Mouse (Mus musculus) heart, postnatal 0 days (tissue): ENCODE data around the gene Eef1akmt3. TPM values are rescaled to one million over a fixed set of nuclear protein-coding genes. Genes with fewer than 3 reads are reported as not detected.

ENCODE experiments used
- ATAC-seq: fragments of 200-750 bp; cut with Nextera tagmentation; 2 replicates; pipeline ENCODE4 v1.8.0; 2017; ENCODE audit warnings: low read depth, moderate number of reproducible peaks, moderate library complexity; ENCODE audit not compliant: insufficient read depth
- DNase-seq: peaks from one replicate; pipeline ENCODE4 v3.0.0-alpha.2; 2016; ENCODE audit warnings: low spot score
- H3K27ac ChIP-seq: fragments of 300-500 bp; sonication (generic); 2 replicates; pipeline ENCODE4 v1.5.1; 2014; ENCODE audit warnings: low read depth, mild to moderate bottlenecking
- H3K27me3 ChIP-seq: fragments of 300-500 bp; sonication (generic); 2 replicates; pipeline ENCODE4 v1.6.1; 2014; ENCODE audit warnings: low read length, mixed read lengths; ENCODE audit not compliant: control insufficient read depth, insufficient read depth
- H3K36me3 ChIP-seq: fragments of 300-500 bp; sonication (generic); replicated peaks from 2 replicates; pipeline ENCODE4 v1.6.1; 2014; ENCODE audit warnings: low read length, mixed read lengths; ENCODE audit not compliant: control insufficient read depth, insufficient read depth
- H3K4me1 ChIP-seq: fragments of 300-500 bp; sonication (generic); 2 replicates; pipeline ENCODE4 v1.6.1; 2014; ENCODE audit warnings: antibody characterized with exemption; ENCODE audit not compliant: control insufficient read depth, insufficient read depth
- H3K4me2 ChIP-seq: fragments of 300-500 bp; sonication (generic); 2 replicates; pipeline ENCODE4 v1.6.1; 2014; ENCODE audit warnings: low read depth, mild to moderate bottlenecking, low read length, moderate library complexity
- H3K4me3 ChIP-seq: fragments of 300-500 bp; sonication (generic); 2 replicates; pipeline ENCODE4 v1.5.1; 2014; ENCODE audit warnings: low read depth, low read length
- H3K9ac ChIP-seq: fragments of 300-500 bp; sonication (generic); replicated peaks from 2 replicates; pipeline ENCODE4 v1.6.1; 2014; ENCODE audit warnings: low read depth, low read length, mixed read lengths
- H3K9me3 ChIP-seq: fragments of 300-500 bp; sonication (generic); replicated peaks from 2 replicates; pipeline ENCODE4 v1.6.1; 2016; ENCODE audit warnings: low read length; ENCODE audit not compliant: control insufficient read depth
- CTCF ChIP-seq: IDR thresholded peaks from 2 replicates; pipeline ENCODE4 v1.5.1; 2016; ENCODE audit warnings: antibody characterized with exemption, control low read depth, low read depth
- EP300 ChIP-seq: IDR thresholded peaks from 2 replicates; pipeline ENCODE4 v1.6.1; 2016; ENCODE audit warnings: antibody characterized with exemption, low read depth
- WGBS: fragments of 180-500 bp; shearing (Covaris S2); extraction: QIAGEN DNeasy Blood & Tissue Kit; methylation state at CpG from one replicate; pipeline ENCODE4 v1.1.7; 2014; 5-methylcytosine and 5-hydroxymethylcytosine counted together
- polyA plus RNA-seq: library from polyadenylated mRNA; unstranded; fragments of >200 nt; fragmentation: Nextera tagmentation; extraction: Ambion mirVana; gene quantifications from 2 replicates; pipeline ENCODE4 v1.2.1, GENCODE M21; 2015
- total RNA-seq: library from RNA; depleted of rRNA; stranded (reverse); fragments of >200 nt; gene quantifications from 2 replicates; pipeline ENCODE4 v1.2.3, GENCODE M21; 2014; ENCODE audit warnings: low replicate concordance

Gene Eef1akmt3
- total and polyA plus RNA-seq, 2 experiments from 2014 or later, result 0.18 TPM; not detected in 1

GRCm38 (mm10) chr10:127058161-127058560, 16.8 kb upstream of the Eef1akmt3 start:
- no peaks in the 10 kb centered on the region for H3K36me3 ChIP-seq
- ATAC-seq (no peak), DNase-seq (no peak)
- TF ChIP-seq CTCF (peak; percentile 84), EP300 (no peak)
- no peak overlapping the region for H3K4me3 ChIP-seq
- no peaks in the 10 kb centered on the region for H3K4me1 ChIP-seq
- no peaks in the 10 kb centered on the region for H3K9me3 ChIP-seq
- no peak overlapping the region for H3K9ac ChIP-seq
- peaks cover 17% of the 10 kb centered on the region for H3K27me3 ChIP-seq
- H3K27ac ChIP-seq, result no peak overlapping the region
- 2% methylated on average over 9 of the region's 9 CpGs for WGBS
- peak overlapping the region; percentile 8; the same call in 1 of the 2 replicates for H3K4me2 ChIP-seq

GRCm38 (mm10) chr10:127056490-127056889, 15.2 kb upstream of the Eef1akmt3 start:
- H3K4me1 ChIP-seq, result no peaks in the 10 kb centered on the region

GRCm38 (mm10) chr10:127055406-127055805, 14.1 kb upstream of the Eef1akmt3 start:
- no peak for ATAC-seq
- Histone ChIP-seq H3K27ac (no peak overlapping the region), H3K9ac (no peak overlapping the region), H3K4me3 (no peak overlapping the region), H3K4me2 (no peak overlapping the region), H3K9me3 (no peaks in the 10 kb centered on the region), H3K36me3 (no peaks in the 10 kb centered on the region), H3K27me3 (peaks cover 32% of the 10 kb centered on the region), H3K4me1 (no peaks in the 10 kb centered on the region)
- 75% methylated on average over 8 of the region's 8 CpGs for WGBS
- DNase-seq, result no peak
- TF ChIP-seq CTCF (no peak), EP300 (no peak)

More at GRCm38 (mm10) chr10:127056490-127056889, 15.2 kb upstream of the Eef1akmt3 start:
- Histone ChIP-seq H3K9ac (no peak overlapping the region), H3K4me2 (no peak overlapping the region), H3K9me3 (no peaks in the 10 kb centered on the region), H3K27ac (no peak overlapping the region), H3K4me3 (no peak overlapping the region), H3K36me3 (no peaks in the 10 kb centered on the region), H3K27me3 (peaks cover 24% of the 10 kb centered on the region)
- WGBS, result 80% methylated on average over 20 of the region's 20 CpGs
- no peak for TF ChIP-seq EP300
- TF ChIP-seq CTCF, result no peak
- DNase-seq (no peak), ATAC-seq (no peak)

- Histone ChIP-seq H3K36me3 (no peaks in the 10 kb centered on the region), H3K4me2 (no peak overlapping the region), H3K9ac (no peak overlapping the region), H3K9me3 (no peaks in the 10 kb centered on the region), H3K4me3 (no peak overlapping the region), H3K27ac (no peak overlapping the region), H3K27me3 (peaks cover 32% of the 10 kb centered on the region), H3K4me1 (no peaks in the 10 kb centered on the region)
- 48% methylated on average over 4 of the region's 4 CpGs for WGBS
- TF ChIP-seq CTCF (peak; percentile 6; the same call in 1 of the 2 replicates), EP300 (no peak)
- no peak for ATAC-seq
- DNase-seq, result no peak
These were observed 13.3 kb upstream of the Eef1akmt3 start for GRCm38 (mm10) chr10:127054646-127055045.

GRCm38 (mm10) chr10:127050119-127050474, 8.8 kb upstream of the Eef1akmt3 start:
- no peak overlapping the region for H3K27ac ChIP-seq
- ATAC-seq (no peak), DNase-seq (no peak)
- peaks cover under 1% of the 10 kb centered on the region; the same call in 1 of the 2 replicates for H3K36me3 ChIP-seq
- no peaks in the 10 kb centered on the region for H3K4me1 ChIP-seq
- H3K9ac ChIP-seq, result no peak overlapping the region
- H3K9me3 ChIP-seq, result no peaks in the 10 kb centered on the region
- H3K4me2 ChIP-seq, result no peak overlapping the region
- WGBS, result 18% methylated on average over 10 of the region's 10 CpGs
- peak overlapping the region; percentile 25; the same call in 1 of the 2 replicates for H3K4me3 ChIP-seq
- H3K27me3 ChIP-seq, result peaks cover 46% of the 10 kb centered on the region
- no peak for TF ChIP-seq EP300
- no peak for TF ChIP-seq CTCF

GRCm38 (mm10) chr10:127049395-127050118, 8.2 kb upstream of the Eef1akmt3 start:
- Histone ChIP-seq H3K27me3 (peaks cover 46% of the 10 kb centered on the region), H3K27ac (no peak overlapping the region), H3K4me1 (no peaks in the 10 kb centered on the region), H3K36me3 (peaks cover 6% of the 10 kb centered on the region; the same call in 1 of the 2 replicates), H3K4me3 (peak overlapping the region; percentile 25), H3K4me2 (peak overlapping the region; percentile 33), H3K9ac (no peak overlapping the region), H3K9me3 (no peaks in the 10 kb centered on the region)
- no peak for ATAC-seq
- no peak for TF ChIP-seq CTCF
- no peak for TF ChIP-seq EP300
- WGBS, result 5% methylated on average over 29 of the region's 29 CpGs
- DNase-seq, result no peak
